Mouse (Mus musculus): ENCODE measurements around the gene Gfer.

DNA sequence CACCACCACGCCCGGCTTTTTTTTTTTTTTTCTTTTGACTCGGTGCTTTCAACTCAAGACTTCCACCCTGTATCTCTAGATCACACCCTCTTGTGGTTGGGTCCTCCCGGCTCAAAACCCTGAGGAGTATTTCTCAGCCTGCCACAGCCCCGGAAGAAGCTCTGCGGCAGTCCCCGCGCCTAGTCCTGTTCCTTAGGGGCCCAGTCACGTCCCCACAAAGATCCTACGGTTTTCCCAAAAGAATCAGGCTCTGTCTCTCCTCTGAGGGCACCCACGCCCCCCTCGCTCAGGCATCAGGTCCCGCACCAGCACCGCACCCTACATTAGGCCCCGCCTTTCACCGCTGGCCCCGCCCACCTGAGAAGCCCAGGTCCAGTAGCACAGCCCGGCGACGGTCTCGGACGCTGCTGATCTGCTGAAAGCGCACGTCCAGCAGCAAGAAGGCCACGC, 8.8 kb downstream of the Gfer start:
- no peak for TF ChIP-seq CTCF (IDR thresholded peaks at IDR 0.05; ENCODE audit: borderline replicate concordance, insufficient read depth, low read depth, low read length)
- TF ChIP-seq POLR2A (IDR thresholded peaks at IDR 0.05; ENCODE audit: borderline replicate concordance, insufficient read depth, low read length) = no peak

Data from cerebellum, adult 2 months (tissue).